Mouse (Mus musculus) stomach, embryonic 16.5 days (tissue): ENCODE results near the gene Ccdc30. TPM values are rescaled to one million over a fixed set of nuclear protein-coding genes. Genes with fewer than 3 reads are reported as not detected.

Source experiments
- ATAC-seq: fragments of 200-750 bp; cut with Nextera tagmentation; 2 replicates; pipeline ENCODE4 v1.8.0; 2017; ENCODE audit warnings: moderate number of reproducible peaks, moderate TSS enrichment; ENCODE audit not compliant: insufficient read depth, low FRiP score
- H3K27ac ChIP-seq: fragments of 300-500 bp; sonication (generic); 2 replicates; pipeline ENCODE4 v1.5.1; 2014; ENCODE audit warnings: low read length
- H3K27me3 ChIP-seq: fragments of 300-500 bp; sonication (generic); 2 replicates; pipeline ENCODE4 v1.6.1; 2014; ENCODE audit warnings: low read length, control low read depth, mixed read lengths; ENCODE audit not compliant: control insufficient read depth, insufficient read depth
- H3K36me3 ChIP-seq: fragments of 300-500 bp; sonication (generic); 2 replicates; pipeline ENCODE4 v1.6.1; 2014; ENCODE audit warnings: low read length; ENCODE audit not compliant: control insufficient read depth, insufficient read depth
- H3K4me1 ChIP-seq: fragments of 300-500 bp; sonication (generic); 2 replicates; pipeline ENCODE4 v1.6.1; 2014; ENCODE audit warnings: low read length, control low read depth, mixed read lengths; ENCODE audit not compliant: control insufficient read depth, insufficient read depth
- H3K4me2 ChIP-seq: fragments of 300-500 bp; sonication (generic); 2 replicates; pipeline ENCODE4 v1.6.1; 2014; ENCODE audit warnings: low read depth, low read length, mixed read lengths
- H3K4me3 ChIP-seq: fragments of 300-500 bp; sonication (generic); replicated peaks from 2 replicates; pipeline ENCODE4 v1.5.1; 2014; ENCODE audit warnings: mild to moderate bottlenecking, low read length
- H3K9ac ChIP-seq: fragments of 300-500 bp; sonication (generic); 2 replicates; pipeline ENCODE4 v1.6.1; 2014; ENCODE audit warnings: low read length
- H3K9me3 ChIP-seq: fragments of 300-500 bp; sonication (generic); replicated peaks from 2 replicates; pipeline ENCODE4 v1.6.1; 2016; ENCODE audit warnings: low read length, control low read depth; ENCODE audit not compliant: control insufficient read depth
- WGBS: fragments of 180-500 bp; shearing (Covaris S2); extraction: QIAGEN DNeasy Blood & Tissue Kit; methylation state at CpG from one replicate; pipeline ENCODE4 v1.1.7; 2014; 5-methylcytosine and 5-hydroxymethylcytosine counted together
- polyA plus RNA-seq: library from polyadenylated mRNA; unstranded; fragments of >200 nt; fragmentation: Nextera tagmentation; extraction: Ambion mirVana; gene quantifications from 2 replicates; pipeline ENCODE4 v1.2.1, GENCODE M21; 2015

Ccdc30 gene
- polyA plus RNA-seq, 1 experiment from 2014 or later, result 6.7 TPM

- ATAC-seq, result peak; percentile 95
- Histone ChIP-seq H3K27me3 (no peaks in the 10 kb centered on the region), H3K9ac (peak within 1 kb of the TSS; percentile 81), H3K36me3 (no peaks in the 10 kb centered on the region), H3K4me2 (peak within 1 kb of the TSS; percentile 91), H3K27ac (peak within 1 kb of the TSS; percentile 83), H3K4me3 (peak within 1 kb of the TSS; percentile 62), H3K4me1 (peaks cover 17% of the 10 kb centered on the region), H3K9me3 (no peaks in the 10 kb centered on the region)
- WGBS, result 0% methylated on average over 52 of the region's 52 CpGs
Observed at GRCm38 (mm10) chr4:119422294-119422964, 7.1 kb upstream of the Ccdc30 start, which contains the start of the genes Ppcs and Zmynd12. Gene Ppcs (minus strand): TSS chr4:119422420. Gene Zmynd12 (plus strand): TSS chr4:119422814.

- Histone ChIP-seq H3K4me2 (peak overlapping the region; percentile 91), H3K4me1 (peaks cover 17% of the 10 kb centered on the region), H3K36me3 (no peaks in the 10 kb centered on the region), H3K4me3 (peak overlapping the region; percentile 62), H3K27ac (peak overlapping the region; percentile 83; the same call in 1 of the 2 replicates), H3K9ac (peak overlapping the region; percentile 81), H3K9me3 (no peaks in the 10 kb centered on the region), H3K27me3 (no peaks in the 10 kb centered on the region)
- ATAC-seq, result peak; percentile 52
- WGBS, result 1% methylated on average over 31 of the region's 31 CpGs
Observed at GRCm38 (mm10) chr4:119421921-119422293, 6.6 kb upstream of the Ccdc30 start.

GRCm38 (mm10) chr4:119421191-119421590 lies 5.9 kb upstream of the Ccdc30 start:
- no peaks in the 10 kb centered on the region for H3K36me3 ChIP-seq
- no peak overlapping the region for H3K27ac ChIP-seq
- peak overlapping the region; percentile 81 for H3K9ac ChIP-seq
- H3K27me3 ChIP-seq, result no peaks in the 10 kb centered on the region
- no peak for ATAC-seq
- peak overlapping the region; percentile 91 for H3K4me2 ChIP-seq
- peaks cover 17% of the 10 kb centered on the region for H3K4me1 ChIP-seq
- no peaks in the 10 kb centered on the region for H3K9me3 ChIP-seq
- WGBS, result 24% methylated on average over 3 of the region's 3 CpGs
- H3K4me3 ChIP-seq, result peak overlapping the region; percentile 62

GRCm38 (mm10) chr4:119417894-119418293 lies 2.6 kb upstream of the Ccdc30 start:
- H3K9ac ChIP-seq, result no peak overlapping the region
- peaks cover 12% of the 10 kb centered on the region for H3K4me1 ChIP-seq
- no peaks in the 10 kb centered on the region for H3K9me3 ChIP-seq
- ATAC-seq, result no peak
- H3K27ac ChIP-seq, result no peak overlapping the region
- 81% methylated on average over 3 of the region's 3 CpGs for WGBS
- H3K4me3 ChIP-seq, result no peak overlapping the region
- no peak overlapping the region for H3K4me2 ChIP-seq
- H3K36me3 ChIP-seq, result no peaks in the 10 kb centered on the region
- no peaks in the 10 kb centered on the region for H3K27me3 ChIP-seq

- H3K4me2 ChIP-seq, result no peak overlapping the region
- no peak overlapping the region for H3K27ac ChIP-seq
- H3K4me3 ChIP-seq, result no peak overlapping the region
- H3K36me3 ChIP-seq, result no peaks in the 10 kb centered on the region
- H3K9ac ChIP-seq, result no peak overlapping the region
- H3K9me3 ChIP-seq, result no peaks in the 10 kb centered on the region
- H3K4me1 ChIP-seq, result peaks cover 12% of the 10 kb centered on the region
- ATAC-seq, result no peak
- no peaks in the 10 kb centered on the region for H3K27me3 ChIP-seq
- WGBS, result 80% methylated on average over 3 of the region's 3 CpGs
Observed at GRCm38 (mm10) chr4:119417270-119417669, 1.9 kb upstream of the Ccdc30 start.

- no peak overlapping the region for H3K4me2 ChIP-seq
- H3K27me3 ChIP-seq, result no peaks in the 10 kb centered on the region
- no peak overlapping the region for H3K27ac ChIP-seq
- no peak overlapping the region for H3K9ac ChIP-seq
- no peak overlapping the region for H3K4me3 ChIP-seq
- 40% methylated on average over 6 of the region's 6 CpGs for WGBS
- peak; percentile 35 for ATAC-seq
- no peaks in the 10 kb centered on the region for H3K9me3 ChIP-seq
- 0 out of 2 replicates have a peak, but pooled peaks cover 2% of the 10 kb centered on the region for H3K4me1 ChIP-seq
- H3K36me3 ChIP-seq, result no peaks in the 10 kb centered on the region
Observed at GRCm38 (mm10) chr4:119412791-119413190, 2.5 kb downstream of the Ccdc30 start.

- no peaks in the 10 kb centered on the region for H3K9me3 ChIP-seq
- no peak overlapping the region for H3K9ac ChIP-seq
- H3K4me1 ChIP-seq, result 0 out of 2 replicates have a peak, but pooled peaks cover 2% of the 10 kb centered on the region
- ATAC-seq, result no peak
- H3K27me3 ChIP-seq, result no peaks in the 10 kb centered on the region
- WGBS, result 73% methylated on average over 11 of the region's 12 CpGs
- H3K4me3 ChIP-seq, result no peak overlapping the region
- H3K4me2 ChIP-seq, result no peak overlapping the region
- no peaks in the 10 kb centered on the region for H3K36me3 ChIP-seq
- H3K27ac ChIP-seq, result no peak overlapping the region
Observed at GRCm38 (mm10) chr4:119411877-119412650, 3.3 kb downstream of the Ccdc30 start.

- Histone ChIP-seq H3K36me3 (no peaks in the 10 kb centered on the region), H3K27me3 (no peaks in the 10 kb centered on the region), H3K4me2 (no peak overlapping the region), H3K4me3 (no peak overlapping the region), H3K27ac (no peak overlapping the region), H3K4me1 (no peaks in the 10 kb centered on the region), H3K9ac (no peak overlapping the region), H3K9me3 (peaks cover 8% of the 10 kb centered on the region; the same call in 1 of the 2 replicates)
- WGBS, result 82% methylated on average over 2 of the region's 2 CpGs
- ATAC-seq, result no peak
Observed at GRCm38 (mm10) chr4:119403431-119403830, 11.9 kb downstream of the Ccdc30 start.

- Histone ChIP-seq H3K9ac (no peak overlapping the region), H3K36me3 (no peaks in the 10 kb centered on the region), H3K9me3 (peaks cover 8% of the 10 kb centered on the region; the same call in 1 of the 2 replicates), H3K27ac (no peak overlapping the region), H3K4me1 (no peaks in the 10 kb centered on the region), H3K4me2 (no peak overlapping the region), H3K27me3 (no peaks in the 10 kb centered on the region), H3K4me3 (no peak overlapping the region)
- 61% methylated on average over 7 of the region's 7 CpGs for WGBS
- no peak for ATAC-seq
Observed at GRCm38 (mm10) chr4:119400896-119401295, 14.4 kb downstream of the Ccdc30 start.
